Mouse (Mus musculus) central nervous system, embryonic 14 days (tissue): ENCODE measurements around the gene Mmp17. TPM values are rescaled to one million over a fixed set of nuclear protein-coding genes. Genes with fewer than 3 reads are reported as not detected.

Experiments
- polyA plus RNA-seq: library from polyadenylated mRNA; depleted of rRNA; stranded (reverse); fragments of >200 nt; gene quantifications from 2 replicates; pipeline ENCODE4 v1.2.3, GENCODE M21; 2012; rRNA removed

The Mmp17 gene
- 11.6 and 16.9 TPM in 2 replicates for polyA plus RNA-seq

DNA sequence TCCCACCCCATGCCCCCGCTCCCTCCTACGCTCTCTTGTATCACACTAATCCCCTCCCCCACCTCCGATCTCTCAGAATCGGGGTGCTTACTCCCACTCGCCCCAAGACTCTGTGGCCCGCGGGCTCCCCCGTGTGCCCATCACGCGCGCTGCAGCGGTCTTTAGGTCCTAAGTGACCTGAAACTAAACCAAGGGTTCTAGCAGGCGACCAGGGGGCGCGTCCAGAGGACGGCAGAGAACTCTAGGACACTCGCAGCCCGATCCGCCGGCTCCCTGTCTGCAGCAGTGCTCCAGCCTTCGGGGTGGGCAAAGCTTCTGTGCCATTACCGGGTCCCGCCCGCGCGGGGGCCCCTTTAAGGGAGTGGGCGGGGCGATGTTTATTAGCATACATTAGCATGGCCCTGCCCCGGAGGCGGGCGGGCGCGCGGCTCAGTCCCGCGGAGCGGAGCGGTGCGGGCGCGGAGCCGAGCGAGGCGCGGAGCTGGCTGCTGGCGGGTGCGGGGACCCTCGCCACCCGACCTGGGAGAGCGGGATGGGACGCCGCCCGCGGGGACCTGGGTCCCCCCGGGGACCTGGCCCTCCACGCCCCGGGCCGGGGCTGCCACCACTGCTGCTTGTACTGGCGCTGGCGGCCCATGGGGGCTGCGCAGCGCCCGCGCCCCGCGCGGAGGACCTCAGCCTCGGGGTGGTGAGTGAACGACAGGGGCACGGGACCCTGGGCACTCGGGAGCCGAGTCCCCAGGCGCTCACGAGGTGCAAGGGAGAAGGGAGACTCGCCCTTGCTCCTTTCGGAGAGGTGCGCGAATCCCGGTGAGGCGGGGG is at the start of gene Mmp17:
Gene Mmp17 (plus strand): TSS at position 409 of the 822 bp plus-strand sequence.

Other genes starting within 250 kb of the Mmp17 start
- 224 and 239 TPM in 2 replicates for gene Sfswap, start 82.9 kb upstream of the Mmp17 start, polyA plus RNA-seq
- gene Zfp11, start 85.9 kb downstream of the Mmp17 start, polyA plus RNA-seq, result 6.1 and 6.2 TPM in 2 replicates
- gene Sept14, start 124.3 kb downstream of the Mmp17 start, polyA plus RNA-seq, result not detected in 2 replicates
- gene Mrps17, start 131.3 kb downstream of the Mmp17 start, polyA plus RNA-seq, result 119 and 139 TPM in 2 replicates
- 65.8 and 70.3 TPM in 2 replicates for gene Nipsnap2, start 140.9 kb downstream of the Mmp17 start, polyA plus RNA-seq
- gene Psph, start 203.3 kb downstream of the Mmp17 start, polyA plus RNA-seq, result 18.5 and 25.4 TPM in 2 replicates